Mouse (Mus musculus): ENCODE data around the gene Cbln1. TPM values are rescaled to one million over a fixed set of nuclear protein-coding genes. Genes with fewer than 3 reads are reported as not detected.
A peak's percentile ranks its signal among the peaks of the same experiment; 100 is the strongest.

Cbln1 gene
- polyA plus RNA-seq, 1 experiment from 2014 or later = 5.2 TPM

- ATAC-seq (ENCODE audit: insufficient read depth, low FRiP score, low TSS enrichment) (no peak), DNase-seq (ENCODE audit: low spot score) (peak; percentile 36)
- under 1% methylated on average over 26 of the region's 30 CpGs for WGBS
- Histone ChIP-seq H3K36me3 (ENCODE audit: control insufficient read depth, insufficient read depth, low read length) (no peaks in the 10 kb centered on the region), H3K4me2 (ENCODE audit: low read depth) (peak overlapping the region; percentile 94), H3K27me3 (ENCODE audit: control insufficient read depth, insufficient read depth, low read length) (peaks cover 55% of the 10 kb centered on the region), H3K9me3 (ENCODE audit: control insufficient read depth, low read length) (no peaks in the 10 kb centered on the region), H3K27ac (ENCODE audit: low read depth, low read length) (no peak overlapping the region), H3K4me3 (ENCODE audit: low read depth, low read length) (peak overlapping the region; percentile 56), H3K9ac (ENCODE audit: low read length) (peak overlapping the region; percentile 55), H3K4me1 (ENCODE audit: control insufficient read depth, insufficient read depth, low read length) (peaks cover 15% of the 10 kb centered on the region)
Measured at GRCm38 (mm10) chr8:87473314-87473713, 905 bp upstream of the Cbln1 start.

- H3K4me2 ChIP-seq (ENCODE audit: low read depth) = peak overlapping the region; percentile 94
- no peaks in the 10 kb centered on the region for H3K36me3 ChIP-seq (ENCODE audit: control insufficient read depth, insufficient read depth, low read length)
- H3K27me3 ChIP-seq (ENCODE audit: control insufficient read depth, insufficient read depth, low read length) = peaks cover 69% of the 10 kb centered on the region
- H3K4me1 ChIP-seq (ENCODE audit: control insufficient read depth, insufficient read depth, low read length) = peaks cover 15% of the 10 kb centered on the region
- H3K4me3 ChIP-seq (ENCODE audit: low read depth, low read length) = peak overlapping the region; percentile 56
- 0 out of 2 replicates have a peak overlapping the region, but pooled peaks have one; percentile 34 for H3K27ac ChIP-seq (ENCODE audit: low read depth, low read length)
- ATAC-seq (ENCODE audit: insufficient read depth, low FRiP score, low TSS enrichment) = peak; percentile 37
- peak; percentile 45 for DNase-seq (ENCODE audit: low spot score)
- H3K9me3 ChIP-seq (ENCODE audit: control insufficient read depth, low read length) = no peaks in the 10 kb centered on the region
- peak overlapping the region; percentile 52 for H3K9ac ChIP-seq (ENCODE audit: low read length)
- WGBS = under 1% methylated on average over 32 of the region's 36 CpGs
Measured at GRCm38 (mm10) chr8:87471603-87472270, 672 bp downstream of the Cbln1 start.

- Histone ChIP-seq H3K36me3 (ENCODE audit: control insufficient read depth, insufficient read depth, low read length) (no peaks in the 10 kb centered on the region), H3K9me3 (ENCODE audit: control insufficient read depth, low read length) (no peaks in the 10 kb centered on the region), H3K27ac (ENCODE audit: low read depth, low read length) (no peak overlapping the region), H3K4me2 (ENCODE audit: low read depth) (peak overlapping the region; percentile 94), H3K9ac (ENCODE audit: low read length) (peak overlapping the region; percentile 22; the same call in 1 of the 2 replicates), H3K27me3 (ENCODE audit: control insufficient read depth, insufficient read depth, low read length) (peaks cover 74% of the 10 kb centered on the region), H3K4me3 (ENCODE audit: low read depth, low read length) (peak overlapping the region; percentile 56), H3K4me1 (ENCODE audit: control insufficient read depth, insufficient read depth, low read length) (peaks cover 15% of the 10 kb centered on the region)
- WGBS = 2% methylated on average over 32 of the region's 32 CpGs
- no peak for DNase-seq (ENCODE audit: low spot score)
- ATAC-seq (ENCODE audit: insufficient read depth, low FRiP score, low TSS enrichment) = no peak
Measured at GRCm38 (mm10) chr8:87470834-87471602, 1.4 kb downstream of the Cbln1 start.

GRCm38 (mm10) chr8:87469931-87470833, 2.2 kb downstream of the Cbln1 start:
- peak overlapping the region; percentile 94 for H3K4me2 ChIP-seq (ENCODE audit: low read depth)
- DNase-seq (ENCODE audit: low spot score) (peak; percentile 57), ATAC-seq (ENCODE audit: insufficient read depth, low FRiP score, low TSS enrichment) (no peak)
- H3K27ac ChIP-seq (ENCODE audit: low read depth, low read length) = no peak overlapping the region
- H3K27me3 ChIP-seq (ENCODE audit: control insufficient read depth, insufficient read depth, low read length) = peaks cover 75% of the 10 kb centered on the region
- peak overlapping the region; percentile 56 for H3K4me3 ChIP-seq (ENCODE audit: low read depth, low read length)
- H3K9ac ChIP-seq (ENCODE audit: low read length) = peak overlapping the region; percentile 22; the same call in 1 of the 2 replicates
- WGBS = 1% methylated on average over 59 of the region's 59 CpGs
- peaks cover 15% of the 10 kb centered on the region for H3K4me1 ChIP-seq (ENCODE audit: control insufficient read depth, insufficient read depth, low read length)
- no peaks in the 10 kb centered on the region for H3K36me3 ChIP-seq (ENCODE audit: control insufficient read depth, insufficient read depth, low read length)
- no peaks in the 10 kb centered on the region for H3K9me3 ChIP-seq (ENCODE audit: control insufficient read depth, low read length)

GRCm38 (mm10) chr8:87468958-87469815, 3.2 kb downstream of the Cbln1 start:
- Histone ChIP-seq H3K9ac (ENCODE audit: low read length) (no peak overlapping the region), H3K36me3 (ENCODE audit: control insufficient read depth, insufficient read depth, low read length) (no peaks in the 10 kb centered on the region), H3K9me3 (ENCODE audit: control insufficient read depth, low read length) (no peaks in the 10 kb centered on the region), H3K4me1 (ENCODE audit: control insufficient read depth, insufficient read depth, low read length) (peaks cover 15% of the 10 kb centered on the region), H3K27me3 (ENCODE audit: control insufficient read depth, insufficient read depth, low read length) (peaks cover 69% of the 10 kb centered on the region), H3K4me3 (ENCODE audit: low read depth, low read length) (peak overlapping the region; percentile 4; the same call in 1 of the 2 replicates), H3K27ac (ENCODE audit: low read depth, low read length) (no peak overlapping the region), H3K4me2 (ENCODE audit: low read depth) (peak overlapping the region; percentile 13)
- DNase-seq (ENCODE audit: low spot score) (peak; percentile 52), ATAC-seq (ENCODE audit: insufficient read depth, low FRiP score, low TSS enrichment) (no peak)
- WGBS = 2% methylated on average over 45 of the region's 45 CpGs

GRCm38 (mm10) chr8:87468416-87468957, 3.9 kb downstream of the Cbln1 start:
- Histone ChIP-seq H3K27me3 (ENCODE audit: control insufficient read depth, insufficient read depth, low read length) (peaks cover 62% of the 10 kb centered on the region), H3K9me3 (ENCODE audit: control insufficient read depth, low read length) (no peaks in the 10 kb centered on the region), H3K4me1 (ENCODE audit: control insufficient read depth, insufficient read depth, low read length) (peaks cover 15% of the 10 kb centered on the region), H3K4me3 (ENCODE audit: low read depth, low read length) (peak overlapping the region; percentile 4; the same call in 1 of the 2 replicates), H3K36me3 (ENCODE audit: control insufficient read depth, insufficient read depth, low read length) (no peaks in the 10 kb centered on the region), H3K27ac (ENCODE audit: low read depth, low read length) (no peak overlapping the region), H3K9ac (ENCODE audit: low read length) (no peak overlapping the region), H3K4me2 (ENCODE audit: low read depth) (peak overlapping the region; percentile 13)
- no peak for DNase-seq (ENCODE audit: low spot score)
- WGBS = under 1% methylated on average over 23 of the region's 23 CpGs
- ATAC-seq (ENCODE audit: insufficient read depth, low FRiP score, low TSS enrichment) = no peak

- H3K27me3 ChIP-seq (ENCODE audit: control insufficient read depth, insufficient read depth, low read length) = peaks cover 56% of the 10 kb centered on the region
- no peak overlapping the region for H3K4me2 ChIP-seq (ENCODE audit: low read depth)
- 9% methylated on average over 3 of the region's 3 CpGs for WGBS
- peaks cover 13% of the 10 kb centered on the region for H3K4me1 ChIP-seq (ENCODE audit: control insufficient read depth, insufficient read depth, low read length)
- H3K9ac ChIP-seq (ENCODE audit: low read length) = no peak overlapping the region
- no peak overlapping the region for H3K4me3 ChIP-seq (ENCODE audit: low read depth, low read length)
- no peaks in the 10 kb centered on the region for H3K36me3 ChIP-seq (ENCODE audit: control insufficient read depth, insufficient read depth, low read length)
- ATAC-seq (ENCODE audit: insufficient read depth, low FRiP score, low TSS enrichment) (no peak), DNase-seq (ENCODE audit: low spot score) (no peak)
- no peak overlapping the region for H3K27ac ChIP-seq (ENCODE audit: low read depth, low read length)
- H3K9me3 ChIP-seq (ENCODE audit: control insufficient read depth, low read length) = no peaks in the 10 kb centered on the region
Measured at GRCm38 (mm10) chr8:87467906-87468305, 4.5 kb downstream of the Cbln1 start.
